10 mouse cellular contexts compared by ENCODE assay signal in genomic region chr17:86447101-86447598, GRCm38 (mm10). TPM values are rescaled to one million over a fixed set of nuclear protein-coding genes. Genes with fewer than 3 reads are reported as not detected.
DNase-seq lines count a peak whose midpoint lies in the region; ATAC-seq and TF ChIP-seq lines count a peak whose summit lies in the region.
"Had no signal": no experiment of that assay in that cellular context is flagged by ENCODE, and none has a peak within 500 bp of the region (broad histone marks: within the 10 kb centered on the region; RNA-seq: fewer than 3 reads in every experiment).

No protein-coding gene starts in this region.

- no peak for TF ChIP-seq CTCF in kidney, adult 2 months (conservative IDR thresholded peaks at IDR 0.05; ENCODE audit: insufficient read depth, insufficient read length, low read depth, low read length)
- no peak for TF ChIP-seq CTCF in G1E (IDR thresholded peaks at IDR 0.05; ENCODE audit: low read depth, low read length)

- H3K4me2 ChIP-seq in kidney, embryonic 14.5 days (replicated peaks; ENCODE audit: low read depth, low read length), result no peak overlapping the region
- H3K4me2 ChIP-seq: forebrain, embryonic 15.5 days had no signal

- no peak for ATAC-seq in kidney, embryonic 14.5 days (ENCODE audit: low FRiP score, low TSS enrichment)
- peak; percentile 78 for ATAC-seq in G1E (ENCODE audit: extremely low read depth, insufficient number of reproducible peaks, low FRiP score, poor library complexity, severe bottlenecking)
- peak; percentile 77 for ATAC-seq in common myeloid progenitor, adult 5-6 weeks (replicated peaks; ENCODE audit: low read depth, poor library complexity, severe bottlenecking)
- ATAC-seq: forebrain, embryonic 15.5 days had no signal

- H3K36me3 ChIP-seq in kidney, adult 2 months (ENCODE audit: control insufficient read depth, insufficient read depth, low read length), result no peaks in the 10 kb centered on the region
- no peaks in the 10 kb centered on the region for H3K36me3 ChIP-seq in kidney, embryonic 14.5 days (ENCODE audit: control insufficient read depth, insufficient read depth, low read length)
- H3K36me3 ChIP-seq in G1E (replicated peaks), result no peaks in the 10 kb centered on the region
- no peaks in the 10 kb centered on the region for H3K36me3 ChIP-seq in limb, embryonic 10.5 days
- H3K36me3 ChIP-seq: forebrain, embryonic 15.5 days had no signal

- peaks cover 18% of the 10 kb centered on the region for H3K4me1 ChIP-seq in kidney, adult 2 months (ENCODE audit: control insufficient read depth, insufficient read depth, low read length)
- H3K4me1 ChIP-seq in kidney, embryonic 14.5 days (ENCODE audit: control insufficient read depth, insufficient read depth, low read length), result peaks cover 6% of the 10 kb centered on the region
- peaks cover 23% of the 10 kb centered on the region for H3K4me1 ChIP-seq in G1E (ENCODE audit: insufficient read depth, low read depth, low read length)
- peaks cover 15% of the 10 kb centered on the region for H3K4me1 ChIP-seq in limb, embryonic 10.5 days

- DNase-seq in kidney, adult 2 months, result peak; percentile 73
- DNase-seq in G1E (ENCODE audit: low spot score), result peak; percentile 32
- peak; percentile 52 to 58 for DNase-seq in monocyte, adult 2 months (ENCODE audit: low read depth in 1 of 2, low spot score in 2 of 2)
- no peak for DNase-seq in limb, embryonic 10.5 days (ENCODE audit: low spot score)
- DNase-seq in cerebellum, adult 18-20 months, result no peak

- 43% methylated on average over 4 of the region's 4 CpGs for WGBS in kidney, adult 2 months
- WGBS in kidney, embryonic 14.5 days, result 83% methylated on average over 4 of the region's 4 CpGs
- 83% methylated on average over 4 of the region's 4 CpGs for WGBS in limb, embryonic 10.5 days

- H3K4me3 ChIP-seq in kidney, adult 2 months (ENCODE audit: insufficient read depth, low read depth, low read length), result no peak overlapping the region
- no peak overlapping the region for H3K4me3 ChIP-seq in kidney, embryonic 14.5 days (ENCODE audit: low read length)
- H3K4me3 ChIP-seq in G1E (ENCODE audit: low read depth, low read length), result no peak overlapping the region
- no peak overlapping the region for H3K4me3 ChIP-seq in limb, embryonic 10.5 days
- H3K4me3 ChIP-seq: forebrain, embryonic 15.5 days; left cerebral cortex, adult 2 months had no signal

- no peaks in the 10 kb centered on the region for H3K9me3 ChIP-seq in kidney, embryonic 14.5 days (ENCODE audit: control insufficient read depth, low read length)
- peaks cover 15% of the 10 kb centered on the region for H3K9me3 ChIP-seq in G1E (replicated peaks)
- no peaks in the 10 kb centered on the region for H3K9me3 ChIP-seq in limb, embryonic 10.5 days (replicated peaks)
- H3K9me3 ChIP-seq: forebrain, embryonic 15.5 days had no signal

- peak overlapping the region; percentile 31; the same call in 1 of the 2 replicates for H3K27ac ChIP-seq in kidney, adult 2 months (ENCODE audit: insufficient read depth, low read depth, low read length)
- no peak overlapping the region for H3K27ac ChIP-seq in kidney, embryonic 14.5 days (ENCODE audit: low read depth, low read length)
- H3K27ac ChIP-seq in limb, embryonic 10.5 days, result no peak overlapping the region
- H3K27ac ChIP-seq: forebrain, embryonic 15.5 days; left cerebral cortex, adult 2 months had no signal

- no peak overlapping the region for H3K9ac ChIP-seq in kidney, embryonic 14.5 days (ENCODE audit: low read depth, low read length)
- H3K9ac ChIP-seq: forebrain, embryonic 15.5 days had no signal

- H3K27me3 ChIP-seq in kidney, adult 2 months (replicated peaks; ENCODE audit: control insufficient read depth, insufficient read depth, low read length), result no peaks in the 10 kb centered on the region
- no peaks in the 10 kb centered on the region for H3K27me3 ChIP-seq in kidney, embryonic 14.5 days (ENCODE audit: control insufficient read depth, insufficient read depth, low read length)
- no peaks in the 10 kb centered on the region for H3K27me3 ChIP-seq in G1E (ENCODE audit: insufficient read depth, low read length)
- no peaks in the 10 kb centered on the region for H3K27me3 ChIP-seq in limb, embryonic 10.5 days (ENCODE audit: low read depth, poor library complexity, severe bottlenecking)
- H3K27me3 ChIP-seq: forebrain, embryonic 15.5 days had no signal

- no peak for TF ChIP-seq POLR2A in kidney, adult 2 months (IDR thresholded peaks at IDR 0.05; ENCODE audit: low read depth, low read length)

RNA-seq across cellular contexts. Expression of gene Gm10309, which starts 57.9 kb away (rescaled TPM):
- 0.08 and 0.13 TPM in 2 replicates for polyA plus RNA-seq in kidney, adult 2 months (2012; rRNA removed)
- 0.31 and 0.43 TPM in 2 replicates for polyA plus RNA-seq in kidney, embryonic 14.5 days (2014; fragmentation: Nextera tagmentation; extraction: Ambion mirVana)
- not detected in 2 replicates for total RNA-seq in G1E (2014; fragmentation: Nextera tagmentation)
- total RNA-seq in G1E (2017), result 0.11 and 0.23 TPM in 2 replicates
- not detected in 2 replicates for polyA plus RNA-seq in G1E (2012)
- not detected in 2 replicates for total RNA-seq in common myeloid progenitor, adult 5-6 weeks (2017)
- polyA plus RNA-seq in limb, embryonic 10.5 days (2016; fragmentation: Nextera tagmentation; extraction: Ambion mirVana), result 0.16 TPM in 2 replicates
- total RNA-seq: left cerebral cortex, adult 2 months had no signal
- polyA plus RNA-seq: cortical plate, adult 2 months had no signal

Comparison
In these comparisons a context has a peak if more than half of its experiments do, and no peak if none do; other contexts are left out.
1. DNase-seq: peak in kidney, adult 2 months (single experiment), G1E (single experiment) and monocyte, adult 2 months (2 of 2); none in limb, embryonic 10.5 days (single experiment) and cerebellum, adult 18-20 months (0 of 2).